Mouse (Mus musculus) CD4-positive, CD25-positive, alpha-beta regulatory T cell, adult 2 months (primary cell): ENCODE measurements around the gene Eif3f.

Experiments used
- DNase-seq: peaks from one replicate; pipeline ENCODE4 v3.0.0-alpha.2; 2012; ENCODE audit warnings: low read depth, low spot score

The Eif3f gene

DNA sequence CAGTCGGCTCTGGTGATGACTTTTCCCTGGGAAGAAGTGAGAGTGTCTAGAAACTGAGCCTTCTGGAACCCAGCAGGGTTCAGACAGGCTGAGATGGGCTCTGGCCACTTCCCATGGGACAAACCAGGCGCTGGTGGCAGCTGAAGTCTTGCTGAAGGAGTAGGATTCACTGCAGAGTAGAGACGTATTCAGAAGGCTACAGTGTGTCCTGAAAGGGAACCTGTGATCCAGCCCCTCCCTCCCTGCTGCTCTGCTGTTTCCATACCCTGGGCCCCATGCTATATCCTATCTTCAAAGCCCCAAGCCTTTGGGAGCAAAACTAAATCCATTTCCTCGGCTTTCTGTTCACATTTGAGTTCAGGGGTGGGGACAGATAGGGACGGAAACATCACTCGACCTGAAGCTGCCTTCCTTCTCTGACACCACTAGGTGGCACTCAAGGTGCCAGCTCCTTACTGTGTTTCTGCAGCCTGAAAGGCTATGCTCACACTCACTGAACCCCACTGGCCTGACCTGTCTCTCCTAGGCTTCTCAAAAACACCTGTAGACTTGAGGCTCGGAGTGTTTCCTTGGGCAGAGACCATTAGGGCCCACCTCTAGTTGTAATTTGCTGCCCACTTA is 32.6 kb downstream of the Eif3f start:
- DNase-seq = peak; percentile 72

DNA sequence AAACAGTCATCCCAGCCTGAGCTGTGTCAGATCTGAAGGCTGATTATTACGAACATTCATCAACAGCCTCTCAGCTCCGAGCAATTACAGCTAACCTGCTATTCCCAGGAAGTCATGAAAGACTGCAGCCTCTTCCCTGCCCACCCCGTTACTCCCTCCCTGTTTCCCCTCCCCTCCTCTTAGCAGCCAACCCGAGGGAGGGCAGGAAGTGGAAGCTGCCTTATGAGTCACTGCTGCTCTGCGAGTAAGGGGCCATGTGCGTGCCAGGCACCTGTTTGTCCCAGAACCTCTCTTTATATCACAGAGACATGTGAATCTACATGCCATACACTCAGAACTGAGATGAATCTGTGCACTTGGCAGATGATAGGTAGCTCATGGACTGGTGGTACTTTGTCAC is 34.0 kb downstream of the Eif3f start:
- no peak for DNase-seq

DNA sequence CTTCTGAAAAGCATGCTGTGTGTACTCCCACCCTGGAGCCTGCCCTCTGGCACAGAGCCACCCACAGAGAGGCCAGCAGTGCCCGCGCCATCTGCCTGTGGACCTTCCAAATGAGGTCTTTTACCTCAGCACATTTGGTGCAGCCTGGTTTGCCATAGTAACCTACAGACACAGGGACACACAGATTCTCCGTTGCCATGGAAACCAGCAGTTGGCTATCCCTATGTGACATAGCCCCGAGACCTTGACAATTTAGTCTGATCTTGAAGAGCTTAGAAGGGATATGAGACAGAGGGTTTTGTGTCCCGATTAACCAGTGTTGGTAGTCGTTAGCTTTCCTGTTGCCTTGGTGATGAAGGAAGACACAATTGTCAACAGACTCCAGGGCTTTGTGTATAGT is 38.1 kb downstream of the Eif3f start:
- DNase-seq = no peak

DNA sequence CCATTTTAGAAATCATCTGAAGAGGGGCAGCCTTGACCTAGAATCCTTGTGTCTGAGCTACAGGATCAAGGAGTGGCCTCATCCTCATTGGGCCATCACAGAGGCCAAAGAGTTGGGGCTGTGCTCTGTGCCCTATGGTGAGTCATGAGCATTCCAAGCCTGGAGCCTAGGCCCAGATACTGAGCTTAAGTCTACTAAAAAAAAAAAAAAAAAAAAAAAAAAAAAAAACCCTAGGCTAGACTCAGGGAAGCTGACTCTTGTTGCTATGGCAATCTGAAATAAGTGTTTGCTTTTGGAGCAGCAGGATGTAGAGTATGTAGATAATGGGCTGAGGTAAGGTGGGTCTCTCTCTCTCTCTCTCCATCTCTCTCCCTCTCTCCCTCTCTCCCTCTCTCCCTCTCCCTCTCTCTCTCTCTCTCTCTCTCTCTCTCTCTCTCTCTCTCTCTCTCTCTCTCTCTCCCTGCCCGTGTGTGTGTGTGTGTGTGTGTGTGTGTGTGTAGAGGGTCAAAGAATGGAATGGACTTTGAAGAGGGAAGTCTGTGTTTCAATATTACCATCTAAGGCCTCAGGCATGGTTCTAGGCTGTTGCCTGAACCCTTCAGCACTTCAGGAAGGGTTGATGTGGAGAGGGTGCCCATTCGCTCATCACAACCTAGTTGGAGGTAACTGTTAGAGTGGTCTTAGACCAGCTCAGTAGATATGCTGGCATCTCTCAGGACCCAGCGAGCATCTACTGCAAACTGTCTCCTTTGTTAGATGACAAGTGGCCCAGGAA is 51.9 kb downstream of the Eif3f start:
- no peak for DNase-seq

DNA sequence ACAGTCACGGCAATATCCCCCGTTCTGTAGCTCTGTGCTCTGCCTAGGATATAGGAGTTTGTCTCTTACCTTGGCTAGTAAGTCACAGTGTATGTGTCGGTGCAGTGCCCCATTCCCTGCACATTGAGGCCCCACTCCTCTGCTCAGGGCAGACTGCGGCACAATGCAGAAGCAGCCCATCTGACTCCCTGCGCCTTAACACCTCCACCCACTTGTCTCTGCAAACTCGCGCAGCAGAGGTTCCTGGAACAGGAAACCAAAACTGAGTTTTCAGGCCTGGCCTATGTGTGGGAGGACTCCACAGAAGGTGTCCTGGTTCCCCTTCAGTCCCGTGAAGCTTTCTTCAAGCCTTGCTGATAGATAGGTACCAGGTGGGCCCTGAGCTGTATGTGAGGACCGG is 57.0 kb downstream of the Eif3f start:
- peak; percentile 4 for DNase-seq
